Comparison of ENCODE assay signal across 9 mouse cellular contexts in genomic region chr14:76658952-76659502, GRCm38 (mm10).
DNase-seq lines count a peak whose midpoint lies in the region; ATAC-seq and TF ChIP-seq lines count a peak whose summit lies in the region.
"Had no signal": no experiment of that assay in that cellular context is flagged by ENCODE, and none has a peak within 500 bp of the region (broad histone marks: within the 10 kb centered on the region; RNA-seq: fewer than 3 reads in every experiment).

No protein-coding gene starts in this region.

- H3K4me2 ChIP-seq in forebrain, embryonic 15.5 days (replicated peaks) = no peak overlapping the region
- H3K4me2 ChIP-seq: neural tube, embryonic 12.5 days had no signal

- peak overlapping the region; percentile 83 for H3K27ac ChIP-seq in ES-Bruce4 (ENCODE audit: insufficient read depth, low read length)
- no peak overlapping the region; the same call in 1 of the 2 replicates for H3K27ac ChIP-seq in forebrain, embryonic 15.5 days (replicated peaks)
- H3K27ac ChIP-seq: neural tube, embryonic 12.5 days had no signal

- no peak overlapping the region for H3K4me3 ChIP-seq in ES-Bruce4 (ENCODE audit: low read depth, low read length)
- no peak overlapping the region for H3K4me3 ChIP-seq in forebrain, embryonic 15.5 days
- H3K4me3 ChIP-seq: neural tube, embryonic 12.5 days had no signal

- no peaks in the 10 kb centered on the region for H3K27me3 ChIP-seq in ES-Bruce4 (ENCODE audit: control insufficient read depth, insufficient read depth, low read length, poor library complexity, severe bottlenecking)
- no peaks in the 10 kb centered on the region for H3K27me3 ChIP-seq in forebrain, embryonic 15.5 days
- H3K27me3 ChIP-seq: neural tube, embryonic 12.5 days had no signal

- H3K9ac ChIP-seq in ES-Bruce4 (ENCODE audit: low read depth, poor library complexity, severe bottlenecking) = peak overlapping the region; percentile 46
- no peak overlapping the region for H3K9ac ChIP-seq in forebrain, embryonic 15.5 days (replicated peaks)
- H3K9ac ChIP-seq: neural tube, embryonic 12.5 days had no signal

- H3K9me3 ChIP-seq in ES-Bruce4 (replicated peaks; ENCODE audit: control insufficient read depth, insufficient read depth, low read length, poor library complexity, severe bottlenecking) = no peaks in the 10 kb centered on the region
- H3K9me3 ChIP-seq in forebrain, embryonic 15.5 days = no peaks in the 10 kb centered on the region
- H3K9me3 ChIP-seq: neural tube, embryonic 12.5 days had no signal

- 69% methylated on average over 15 of the region's 15 CpGs for WGBS in forebrain, embryonic 15.5 days

- TF ChIP-seq EP300 in ES-Bruce4 (IDR thresholded peaks at IDR 0.05; ENCODE audit: insufficient read depth, low read depth, low read length) = no peak

- TF ChIP-seq CTCF in ES-Bruce4 (IDR thresholded peaks at IDR 0.05; ENCODE audit: low read depth, low read length) = no peak

- H3K36me3 ChIP-seq in ES-Bruce4 (ENCODE audit: control insufficient read depth, insufficient read depth, low read length, poor library complexity, severe bottlenecking) = no peaks in the 10 kb centered on the region
- H3K36me3 ChIP-seq in forebrain, embryonic 15.5 days = no peaks in the 10 kb centered on the region
- H3K36me3 ChIP-seq: neural tube, embryonic 12.5 days had no signal

- DNase-seq in kidney, postnatal 10 days = peak; percentile 21
- no peak for DNase-seq in kidney, adult 8-10 months
- peak; percentile 36 to 43 for DNase-seq in cerebellum, adult 18-20 months
- DNase-seq in right cerebral cortex, postnatal 25 days = peak; percentile 21
- no peak for DNase-seq in kidney, adult 11 months
- no peak for DNase-seq in layer of hippocampus, adult 8-10 months (ENCODE audit: low spot score in 2 of 2)

- no peak for ATAC-seq in forebrain, embryonic 15.5 days (replicated peaks)

- no peak for TF ChIP-seq POLR2A in ES-Bruce4 (IDR thresholded peaks at IDR 0.05; ENCODE audit: insufficient read depth, low read length)

- peaks cover 8% of the 10 kb centered on the region for H3K4me1 ChIP-seq in ES-Bruce4 (ENCODE audit: control insufficient read depth, insufficient read depth, low read length)
- peaks cover 26% of the 10 kb centered on the region for H3K4me1 ChIP-seq in forebrain, embryonic 15.5 days

Comparison
In these comparisons a context has a peak if more than half of its experiments do, and no peak if none do; other contexts are left out.
1. DNase-seq: peak in kidney, postnatal 10 days (single experiment), cerebellum, adult 18-20 months (2 of 2) and right cerebral cortex, postnatal 25 days (single experiment); none in kidney, adult 8-10 months (0 of 2), kidney, adult 11 months (single experiment) and layer of hippocampus, adult 8-10 months (0 of 2).